Mouse (Mus musculus) G1E-ER4 (cell line): ENCODE results near the gene Mettl15. TPM values are rescaled to one million over a fixed set of nuclear protein-coding genes. Genes with fewer than 3 reads are reported as not detected.
A peak's percentile ranks its signal among the peaks of the same experiment; 100 is the strongest.

ENCODE experiments used
- GATA1 ChIP-seq: IDR thresholded peaks from one replicate; pipeline ENCODE4 v1.8.0; 2012; ENCODE audit warnings: low read length, inconsistent platforms
- polyA plus RNA-seq: library from polyadenylated mRNA; stranded (reverse); fragments of >175 nt; gene quantifications from 2 replicates; pipeline ENCODE4 v1.2.3, GENCODE M21; 2012

Gene Mettl15
- 0.56 and 1.4 TPM in 2 replicates for polyA plus RNA-seq

DNA sequence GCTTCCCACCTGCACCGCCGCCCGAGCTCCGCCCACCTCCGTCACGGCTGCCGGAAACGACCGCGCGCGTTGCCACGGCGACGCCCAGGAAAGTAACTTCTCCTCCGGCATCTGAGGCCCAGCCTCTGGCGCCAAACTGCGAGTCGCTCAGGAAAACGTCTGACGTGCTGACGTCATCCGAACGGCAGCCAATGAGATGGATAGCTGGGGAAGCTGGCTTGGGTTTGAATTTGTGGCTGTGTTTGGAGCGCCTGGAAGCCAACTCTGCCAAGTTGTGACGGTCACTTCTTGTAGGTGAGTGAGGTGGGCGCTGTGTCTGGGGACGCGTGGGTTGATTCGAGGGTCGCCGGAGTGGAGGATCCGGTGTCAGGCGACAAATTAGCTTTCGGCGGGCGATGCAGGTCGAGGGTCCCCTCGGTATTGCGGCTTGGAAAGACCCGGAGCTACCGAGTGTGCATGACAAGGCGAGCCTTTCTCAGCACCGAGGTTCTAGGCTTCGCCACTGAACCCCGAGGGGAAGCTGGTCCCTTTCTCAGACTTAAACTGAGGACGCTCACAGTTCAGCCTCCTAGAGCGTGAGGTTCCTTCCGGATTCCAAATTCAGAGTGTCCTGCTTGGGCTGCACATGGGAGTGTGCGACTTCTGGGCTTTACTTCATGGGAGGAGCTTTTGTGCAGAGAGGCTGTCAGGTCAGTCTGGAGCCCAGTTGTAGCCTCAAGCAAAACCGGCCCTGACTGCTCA is at the start of gene Mettl15, which contains the start of gene Kif18a:
Gene Mettl15 (minus strand): TSS at position 149 of the 741 bp plus-strand sequence.
Gene Kif18a (plus strand): TSS at position 139 of the 741 bp plus-strand sequence.
- TF ChIP-seq GATA1, result no peak

GRCm38 (mm10) chr2:109311369-109311768 is 30.8 kb upstream of the Mettl15 start:
- no peak for TF ChIP-seq GATA1

- no peak for TF ChIP-seq GATA1
These were observed 23.1 kb upstream of the Mettl15 start for GRCm38 (mm10) chr2:109303638-109304037.

- TF ChIP-seq GATA1, result no peak
These were observed 21.7 kb upstream of the Mettl15 start for GRCm38 (mm10) chr2:109302234-109302633.

GRCm38 (mm10) chr2:109298160-109298559 is 17.6 kb upstream of the Mettl15 start:
- no peak for TF ChIP-seq GATA1

DNA sequence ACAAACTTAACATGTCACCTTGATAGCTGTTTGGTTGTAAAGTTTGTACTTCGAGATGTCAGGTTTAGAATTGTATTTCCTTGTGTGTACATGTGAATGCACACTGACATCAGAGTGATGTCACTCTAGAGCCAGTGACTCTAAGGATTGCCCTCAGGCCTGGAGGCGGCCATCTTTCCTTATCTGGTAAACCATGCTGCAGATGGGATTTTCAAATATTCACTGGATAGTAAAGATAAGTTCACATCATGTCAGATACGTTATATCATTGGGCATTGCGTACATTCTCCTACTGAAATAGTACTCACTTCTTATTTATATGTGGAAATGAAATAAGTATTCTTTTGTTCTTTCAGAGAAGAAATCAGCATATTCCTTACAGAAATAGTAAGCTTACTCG is 15.7 kb upstream of the Mettl15 start:
- TF ChIP-seq GATA1, result peak; percentile 54

- TF ChIP-seq GATA1, result no peak
These were observed 8.8 kb upstream of the Mettl15 start for GRCm38 (mm10) chr2:109289327-109289726.

DNA sequence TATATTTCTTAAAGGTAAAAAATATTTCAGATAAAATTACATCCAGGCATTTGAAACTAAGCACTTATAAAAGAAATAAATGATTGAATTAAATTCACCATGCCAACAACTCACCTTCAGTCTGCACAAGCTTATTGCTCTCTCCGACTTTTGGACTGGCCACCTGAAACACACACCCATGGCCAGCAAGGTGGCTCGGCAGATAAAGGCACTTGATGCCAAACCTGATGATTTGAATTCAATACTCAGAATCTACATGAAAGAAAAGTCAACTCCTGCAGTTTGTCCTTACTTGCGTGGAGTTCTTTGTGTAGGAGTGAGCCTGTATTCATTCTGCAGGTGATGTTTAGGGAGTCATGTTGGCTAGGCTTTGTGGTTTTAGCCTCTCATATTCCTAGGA is 3.6 kb upstream of the Mettl15 start:
- no peak for TF ChIP-seq GATA1

GRCm38 (mm10) chr2:109281341-109281690 is 768 bp upstream of the Mettl15 start:
- TF ChIP-seq GATA1, result no peak

- no peak for TF ChIP-seq GATA1
These were observed 312 bp downstream of the Mettl15 start for GRCm38 (mm10) chr2:109280272-109280599.

DNA sequence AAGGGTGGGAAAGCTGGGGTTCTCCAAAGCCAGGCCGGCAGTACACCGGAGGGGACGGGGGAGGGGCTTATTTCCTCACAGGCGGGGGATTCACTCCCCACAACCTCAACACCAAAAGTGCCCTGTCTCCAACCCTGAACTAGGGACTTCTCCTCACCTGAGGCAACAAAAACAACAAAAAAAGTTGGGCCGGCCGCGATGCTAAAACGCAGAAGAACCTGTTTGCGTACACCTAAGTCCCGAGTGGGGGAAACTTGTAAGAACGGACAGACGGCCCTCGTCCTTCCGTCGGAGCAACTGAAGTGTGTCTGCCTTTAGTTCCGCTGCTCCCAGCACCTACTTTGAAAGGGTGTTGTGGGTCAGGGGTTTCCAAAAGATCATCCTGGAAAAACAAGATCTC is 2.5 kb downstream of the Mettl15 start:
- no peak for TF ChIP-seq GATA1

DNA sequence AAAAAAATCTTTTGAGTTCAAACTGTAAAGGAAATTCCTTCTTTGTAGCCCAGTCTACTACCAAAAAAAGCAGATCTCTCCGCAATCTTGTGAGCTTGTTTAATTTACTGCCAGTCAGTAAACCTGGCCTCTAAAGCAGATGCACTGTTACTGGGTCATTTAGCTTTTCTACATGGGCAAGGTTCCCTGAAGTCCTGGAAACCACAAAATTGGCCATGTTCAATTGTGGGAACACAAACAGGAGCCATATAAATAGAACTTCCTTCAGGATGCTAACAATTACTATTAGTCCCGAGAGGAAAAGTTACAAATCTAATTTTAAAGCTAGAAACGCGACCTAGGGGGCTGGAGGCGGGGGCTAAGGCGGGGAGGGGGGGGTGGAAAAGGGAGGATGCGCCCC is 3.0 kb downstream of the Mettl15 start:
- no peak for TF ChIP-seq GATA1

DNA sequence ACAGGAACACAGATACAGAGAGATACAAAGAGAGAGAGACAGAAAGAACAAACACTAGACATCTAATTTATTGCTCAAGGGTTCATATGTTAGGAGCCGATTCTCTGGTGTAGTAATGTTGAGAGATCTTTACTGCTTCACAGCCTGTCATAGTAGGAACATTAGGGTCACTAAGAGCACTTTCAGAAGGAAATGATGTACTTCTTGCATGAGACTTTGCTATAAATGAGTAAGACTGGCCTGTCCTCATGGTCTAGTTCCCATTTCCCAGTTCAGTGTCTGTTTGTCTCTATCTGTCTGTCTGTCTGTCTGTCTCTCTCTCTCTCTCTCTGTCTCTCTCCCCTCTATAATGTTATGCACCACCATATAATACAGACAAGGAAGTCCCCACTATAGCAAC is 7.5 kb downstream of the Mettl15 start:
- no peak for TF ChIP-seq GATA1

DNA sequence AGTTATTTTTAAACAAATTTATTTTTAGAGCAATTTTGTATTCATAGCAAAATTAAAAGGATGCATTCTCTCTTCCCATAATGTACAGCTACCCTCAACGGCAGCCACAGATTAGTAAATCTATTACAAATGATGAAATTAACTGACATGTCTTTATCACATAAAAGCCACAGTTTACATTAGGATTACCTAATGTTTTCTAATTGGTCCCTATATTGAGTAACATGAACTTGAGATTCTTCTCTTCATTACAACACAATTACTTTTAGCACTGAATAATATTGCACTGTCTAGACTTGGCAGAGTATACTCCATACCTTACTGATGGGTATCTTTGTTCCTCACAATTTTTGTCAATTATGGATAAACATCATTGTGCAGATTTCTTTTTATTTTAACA is 17.8 kb downstream of the Mettl15 start:
- TF ChIP-seq GATA1, result no peak

- no peak for TF ChIP-seq GATA1
These were observed 38.6 kb downstream of the Mettl15 start for GRCm38 (mm10) chr2:109241947-109242346.

- TF ChIP-seq GATA1, result no peak
These were observed 44.8 kb downstream of the Mettl15 start for GRCm38 (mm10) chr2:109235741-109236140.

DNA sequence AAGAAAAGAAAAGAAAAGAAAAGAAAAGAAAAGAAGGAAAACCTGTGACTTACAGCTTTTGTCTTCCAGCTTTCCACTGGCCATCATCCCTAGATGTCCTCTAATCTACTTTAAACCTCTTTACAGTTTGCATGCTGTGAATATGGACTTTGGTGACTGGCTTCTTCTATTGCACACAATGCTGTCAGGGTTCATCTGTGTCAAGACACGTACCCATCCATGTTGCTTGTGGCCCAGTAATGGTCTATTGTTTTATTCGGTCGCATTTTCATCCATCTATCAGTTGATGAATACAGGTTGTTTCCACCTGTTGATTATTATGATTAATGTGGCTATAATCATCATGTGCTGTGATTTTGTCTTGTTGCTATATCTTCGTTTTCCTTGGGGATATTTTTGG is 46.7 kb downstream of the Mettl15 start:
- no peak for TF ChIP-seq GATA1

GRCm38 (mm10) chr2:109230443-109230842 is 50.1 kb downstream of the Mettl15 start:
- no peak for TF ChIP-seq GATA1

GRCm38 (mm10) chr2:109227196-109227595 is 53.4 kb downstream of the Mettl15 start:
- TF ChIP-seq GATA1, result no peak
